Mouse (Mus musculus): ENCODE data around the gene Asns. TPM values are rescaled to one million over a fixed set of nuclear protein-coding genes. Genes with fewer than 3 reads are reported as not detected.
"Not testable (repeated sequence)": the region's sequence is repeated elsewhere in the genome, so short reads cannot be mapped to it uniquely, and the experiment has no call there.

Gene Asns
- polyA plus RNA-seq, 1 experiment from 2014 or later: 5.2 TPM

DNA sequence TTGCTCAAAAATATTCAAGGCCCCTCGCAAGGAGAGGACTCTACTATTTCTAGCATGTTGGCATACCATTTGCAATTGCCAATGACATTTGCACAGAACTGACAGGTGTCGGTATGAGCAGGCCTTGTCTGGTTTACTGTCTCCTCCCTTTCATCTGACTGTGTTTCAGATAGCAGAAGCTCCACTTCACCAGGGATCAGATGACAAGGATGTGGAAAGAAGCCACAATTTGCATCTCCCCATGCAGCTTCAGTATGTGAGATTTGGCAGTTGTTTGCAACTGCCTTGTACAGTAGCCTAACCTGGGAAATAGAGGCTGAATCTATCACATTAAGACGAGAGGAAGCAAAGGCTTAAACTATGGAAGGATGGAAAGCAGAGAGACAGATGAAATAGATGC, 3.6 kb upstream of the Asns start:
- H3K79me2 ChIP-seq (ENCODE audit: inconsistent target): no peaks in the 10 kb centered on the region
- 80% methylated on average over 3 of the region's 3 CpGs for WGBS (ENCODE audit: missing documents)
- H3K4me3 ChIP-seq (ENCODE audit: inconsistent target): no peak overlapping the region
- H3K27ac ChIP-seq: no peak overlapping the region
- no peaks in the 10 kb centered on the region for H3K36me3 ChIP-seq (ENCODE audit: inconsistent target)

DNA sequence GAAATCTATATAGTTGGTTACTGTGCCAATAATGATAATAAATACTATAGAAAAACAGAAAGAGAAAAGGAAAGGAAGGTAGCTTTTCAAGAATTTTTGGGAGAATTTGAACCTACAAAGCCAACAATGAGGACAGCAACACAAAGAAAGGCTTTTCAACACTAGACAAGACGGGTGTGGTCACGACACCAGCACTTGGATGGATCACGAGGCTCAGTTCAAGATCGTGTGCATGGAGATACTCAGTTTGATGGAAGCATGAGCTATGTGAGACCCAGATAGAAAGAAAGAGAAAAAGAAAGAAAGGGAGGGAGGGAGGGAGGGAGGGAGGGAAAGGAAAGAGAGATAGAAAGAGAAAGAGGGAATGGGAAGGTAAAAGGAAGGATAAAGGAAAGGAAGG, 2.8 kb upstream of the Asns start:
- Histone ChIP-seq H3K4me3 (ENCODE audit: inconsistent target) (no peak overlapping the region), H3K36me3 (ENCODE audit: inconsistent target) (no peaks in the 10 kb centered on the region), H3K27ac (no peak overlapping the region), H3K79me2 (ENCODE audit: inconsistent target) (peaks cover 5% of the 10 kb centered on the region; the same call in 1 of the 2 replicates)
- 92% methylated on average over 4 of the region's 4 CpGs for WGBS (ENCODE audit: missing documents)

DNA sequence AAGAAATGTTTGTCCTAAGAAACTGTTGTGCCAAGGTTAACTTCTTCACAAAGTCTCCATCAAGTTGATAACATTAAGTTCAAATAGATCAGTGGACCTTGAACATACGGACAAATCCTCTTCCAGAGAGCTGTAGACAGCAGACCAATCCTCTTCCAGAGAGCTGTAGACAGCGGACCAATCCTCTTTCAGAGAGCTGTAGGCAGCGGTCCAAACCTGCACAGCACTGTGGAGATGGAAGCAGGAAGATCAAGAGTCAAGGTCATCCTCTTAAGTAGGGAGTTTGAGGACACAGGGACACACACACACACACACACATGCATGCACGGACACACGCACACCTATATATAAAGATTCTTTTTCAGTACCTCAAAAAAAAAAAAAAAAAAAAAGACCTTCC, 612 bp upstream of the Asns start:
- H3K4me3 ChIP-seq (ENCODE audit: inconsistent target): no peak overlapping the region
- 74% methylated on average over 3 of the region's 5 CpGs for WGBS (ENCODE audit: missing documents)
- no peak overlapping the region for H3K27ac ChIP-seq
- H3K79me2 ChIP-seq (ENCODE audit: inconsistent target): peaks cover 26% of the 10 kb centered on the region
- H3K36me3 ChIP-seq (ENCODE audit: inconsistent target): no peaks in the 10 kb centered on the region

DNA sequence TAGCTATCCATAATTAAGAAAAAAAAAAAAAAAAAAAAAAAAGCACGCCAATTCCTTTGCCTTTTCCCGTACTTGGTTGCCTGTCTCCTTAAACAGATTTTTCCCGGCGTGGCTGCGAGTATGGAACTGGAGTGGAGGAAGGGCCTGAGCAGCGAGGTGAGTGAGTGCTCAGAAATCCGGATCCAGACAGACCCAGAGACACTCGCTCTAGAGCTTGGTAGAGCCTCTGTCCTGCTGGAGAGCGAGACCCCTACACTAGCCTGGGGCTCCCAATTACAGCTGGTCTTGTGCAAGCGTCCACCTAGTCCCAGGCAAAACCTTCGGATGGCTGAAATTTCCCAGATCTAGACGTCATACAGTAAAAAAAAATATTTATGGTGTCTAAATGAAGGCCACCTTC, 603 bp downstream of the Asns start:
- WGBS (ENCODE audit: missing documents): 4% methylated on average over 12 of the region's 12 CpGs
- H3K27ac ChIP-seq: no peak overlapping the region
- H3K4me3 ChIP-seq (ENCODE audit: inconsistent target): peak overlapping the region; percentile 52
- H3K79me2 ChIP-seq (ENCODE audit: inconsistent target): peaks cover 33% of the 10 kb centered on the region
- H3K36me3 ChIP-seq (ENCODE audit: inconsistent target): no peaks in the 10 kb centered on the region

DNA sequence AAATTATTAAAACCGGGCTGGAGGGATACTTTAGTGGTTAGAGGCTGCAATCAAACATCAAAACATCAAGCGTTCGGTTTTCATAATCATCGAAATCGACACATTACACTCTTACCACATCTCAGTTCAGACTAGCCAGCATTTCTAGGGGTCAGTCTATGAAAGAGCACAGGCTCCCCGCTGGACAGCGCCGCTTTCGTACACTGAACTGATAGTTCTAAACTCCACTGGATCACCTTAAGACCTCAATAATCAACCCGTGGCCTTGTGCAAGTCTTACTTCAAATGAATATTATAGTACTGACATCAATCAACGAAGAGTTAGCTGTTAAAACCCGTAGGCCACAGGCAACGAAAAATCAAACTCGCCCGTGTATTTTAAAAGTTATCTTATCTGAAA, 1.0 kb downstream of the Asns start:
- peak overlapping the region; percentile 52 for H3K4me3 ChIP-seq (ENCODE audit: inconsistent target)
- no peak overlapping the region for H3K27ac ChIP-seq
- peaks cover 33% of the 10 kb centered on the region for H3K79me2 ChIP-seq (ENCODE audit: inconsistent target)
- no peaks in the 10 kb centered on the region for H3K36me3 ChIP-seq (ENCODE audit: inconsistent target)
- WGBS (ENCODE audit: missing documents): 77% methylated on average over 12 of the region's 15 CpGs

DNA sequence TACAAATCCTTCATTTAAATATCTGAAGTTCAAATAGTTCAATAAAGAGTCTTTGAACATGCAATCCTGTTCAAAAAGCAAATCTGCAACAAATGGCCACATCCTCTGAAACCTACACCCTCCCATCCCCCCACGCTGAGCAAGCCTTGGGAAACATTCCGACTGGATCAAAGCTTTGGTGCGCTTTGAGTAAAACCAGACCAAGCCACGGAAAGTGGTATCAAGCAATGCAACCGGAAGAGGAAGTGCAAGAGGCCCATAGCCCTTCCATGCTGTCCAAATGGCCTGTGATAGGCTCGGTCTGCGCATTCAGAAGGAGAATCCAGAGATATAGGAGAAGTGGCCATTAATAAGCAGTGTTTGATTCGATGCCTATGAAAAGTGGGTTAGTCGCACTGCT, 2.6 kb downstream of the Asns start:
- 92% methylated on average over 9 of the region's 9 CpGs for WGBS (ENCODE audit: missing documents)
- Histone ChIP-seq H3K36me3 (ENCODE audit: inconsistent target) (no peaks in the 10 kb centered on the region), H3K79me2 (ENCODE audit: inconsistent target) (peaks cover 33% of the 10 kb centered on the region), H3K4me3 (ENCODE audit: inconsistent target) (no peak overlapping the region), H3K27ac (no peak overlapping the region)

DNA sequence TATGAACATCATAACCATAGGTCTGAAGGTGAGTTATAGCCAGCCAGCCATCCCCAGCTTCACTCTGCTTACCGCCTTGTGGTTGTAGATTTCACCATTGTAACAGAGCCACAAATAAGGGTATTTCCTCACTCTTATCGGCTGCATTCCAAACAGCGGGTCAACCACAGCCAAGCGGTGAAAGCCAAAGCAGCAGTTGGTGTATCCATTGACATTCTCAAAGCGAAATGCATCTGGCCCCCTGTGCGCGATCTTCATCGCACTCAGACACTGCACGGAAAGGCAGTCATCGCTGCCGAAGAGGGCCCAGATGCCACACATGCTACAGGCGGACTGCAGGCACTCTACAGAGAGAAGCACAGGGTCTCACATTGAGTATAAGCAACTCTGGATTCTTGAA, 3.9 kb downstream of the Asns start:
- Histone ChIP-seq H3K4me3 (ENCODE audit: inconsistent target) (no peak overlapping the region), H3K36me3 (ENCODE audit: inconsistent target) (no peaks in the 10 kb centered on the region), H3K79me2 (ENCODE audit: inconsistent target) (peaks cover 33% of the 10 kb centered on the region), H3K27ac (no peak overlapping the region)
- WGBS (ENCODE audit: missing documents): 83% methylated on average over 12 of the region's 12 CpGs

DNA sequence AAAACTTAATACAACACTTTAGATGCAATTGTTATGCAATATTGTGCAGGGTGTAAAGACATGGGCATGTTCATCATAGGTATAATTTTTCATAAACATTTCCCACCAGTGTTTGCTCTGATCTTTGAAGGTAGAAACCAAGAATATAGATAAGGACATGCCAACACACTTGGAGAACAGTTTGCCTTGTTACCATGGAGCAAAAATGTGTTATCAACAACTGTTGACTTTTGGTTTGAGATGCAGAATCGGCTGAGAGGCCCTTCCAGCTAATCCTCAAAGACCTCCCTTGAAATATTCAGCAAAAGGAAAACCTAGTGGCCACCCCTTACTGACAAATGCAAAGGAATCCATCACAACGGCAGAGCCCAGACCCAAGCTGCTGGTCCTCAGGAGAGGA, 7.0 kb downstream of the Asns start:
- WGBS (ENCODE audit: missing documents): 97% methylated on average over 2 of the region's 2 CpGs
- Histone ChIP-seq H3K4me3 (ENCODE audit: inconsistent target) (no peak overlapping the region), H3K79me2 (ENCODE audit: inconsistent target) (peaks cover 29% of the 10 kb centered on the region), H3K27ac (no peak overlapping the region), H3K36me3 (ENCODE audit: inconsistent target) (no peaks in the 10 kb centered on the region)

DNA sequence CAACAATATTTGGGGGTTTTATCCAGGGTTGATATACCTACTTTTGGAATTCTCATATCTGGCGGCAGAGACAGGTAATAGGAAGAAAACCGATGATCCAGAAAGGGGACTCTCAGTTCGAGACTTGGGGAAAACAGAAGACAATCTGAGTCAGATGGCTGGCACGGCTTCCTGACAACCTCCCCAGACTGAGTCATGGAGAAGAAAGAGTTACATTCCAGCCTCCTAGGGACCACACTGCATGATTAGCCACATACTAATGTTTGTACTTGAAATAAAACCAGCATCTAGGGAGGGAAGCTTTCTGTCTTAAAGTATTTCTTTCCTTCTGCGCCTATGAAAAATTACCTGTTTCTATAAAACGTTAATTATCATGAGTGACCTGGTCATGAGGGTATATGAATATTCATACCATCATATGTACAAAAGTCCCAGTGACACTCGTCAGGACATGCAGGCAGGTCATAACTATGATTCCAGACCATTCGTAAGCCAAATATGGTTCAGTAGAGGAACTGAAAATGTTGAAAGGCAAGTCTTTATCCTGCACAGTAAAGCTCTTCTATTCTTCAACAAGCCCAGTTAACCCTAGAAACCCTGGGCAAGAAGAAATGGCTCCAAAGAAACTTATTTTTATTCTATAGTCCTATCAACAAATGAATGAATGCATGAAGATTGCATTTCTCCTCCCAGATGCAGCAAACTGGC, 16.7 kb downstream of the Asns start:
- Histone ChIP-seq H3K4me3 (ENCODE audit: inconsistent target) (no peak overlapping the region), H3K27ac (no peak overlapping the region), H3K36me3 (ENCODE audit: inconsistent target) (no peaks in the 10 kb centered on the region), H3K79me2 (ENCODE audit: inconsistent target) (no peaks in the 10 kb centered on the region)
- 83% methylated on average over 8 of the region's 8 CpGs for WGBS (ENCODE audit: missing documents)

DNA sequence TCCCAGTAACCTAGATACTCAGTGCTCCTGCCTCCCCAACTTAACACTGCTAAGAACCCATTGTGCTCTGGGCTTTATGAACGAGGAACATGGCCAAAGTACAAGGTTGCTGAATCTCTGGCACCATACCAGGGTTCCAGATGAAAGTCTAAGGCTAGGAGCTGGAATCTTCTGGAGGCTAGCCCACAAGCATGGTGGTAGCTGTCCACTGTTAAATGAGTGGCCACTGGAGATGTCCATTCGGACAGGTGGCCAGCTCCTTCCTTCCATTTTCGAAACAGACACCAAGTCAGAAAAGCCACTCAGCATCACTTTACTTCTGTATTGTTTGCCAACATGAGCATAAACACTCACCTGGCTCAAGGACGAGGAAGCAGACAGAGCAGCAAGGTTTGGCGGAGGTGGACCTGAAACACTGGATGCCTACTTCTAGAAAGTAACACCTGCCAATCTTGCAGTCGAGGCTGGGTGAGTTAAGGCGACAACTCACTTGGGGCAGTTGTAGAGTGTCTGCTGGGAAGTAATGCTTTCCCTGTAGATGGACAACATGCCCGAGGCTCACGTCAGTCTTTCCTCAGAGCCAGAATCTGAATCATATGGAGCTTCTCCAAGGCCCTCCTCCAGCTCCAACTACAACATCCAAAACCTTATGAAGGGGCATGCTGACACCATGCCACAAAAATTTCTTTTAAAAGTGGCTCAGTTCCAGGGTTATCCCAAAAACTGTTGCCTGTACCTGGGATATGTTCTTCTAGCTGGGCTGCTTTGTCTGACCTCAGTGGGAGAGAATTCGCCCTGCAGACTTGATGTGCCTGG, 20.4 kb downstream of the Asns start:
- Histone ChIP-seq H3K79me2 (ENCODE audit: inconsistent target) (no peaks in the 10 kb centered on the region), H3K4me3 (ENCODE audit: inconsistent target) (no peak overlapping the region), H3K27ac (no peak overlapping the region), H3K36me3 (ENCODE audit: inconsistent target) (no peaks in the 10 kb centered on the region)
- WGBS (ENCODE audit: missing documents): 87% methylated on average over 10 of the region's 10 CpGs

DNA sequence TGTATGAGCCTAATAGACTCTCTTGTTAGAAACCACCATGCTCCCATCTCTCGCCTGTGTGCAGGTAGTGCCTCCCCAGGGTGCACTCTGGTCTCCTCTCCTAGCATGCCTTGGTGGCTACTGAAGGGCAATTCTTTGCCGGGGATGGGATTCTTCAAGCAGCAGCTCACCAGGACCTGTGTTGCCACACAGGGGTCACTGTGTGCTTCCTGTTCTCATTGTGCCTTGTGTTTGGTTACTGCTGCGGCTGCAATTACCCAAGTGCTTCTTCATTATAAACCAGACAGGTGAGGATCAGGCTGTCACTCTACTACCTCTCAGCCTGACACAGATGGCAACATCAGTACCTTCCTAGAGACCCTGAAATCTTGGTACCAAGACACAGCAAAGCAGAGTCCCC, 21.6 kb downstream of the Asns start:
- Histone ChIP-seq H3K4me3 (ENCODE audit: inconsistent target) (no peak overlapping the region), H3K79me2 (ENCODE audit: inconsistent target) (no peaks in the 10 kb centered on the region), H3K36me3 (ENCODE audit: inconsistent target) (no peaks in the 10 kb centered on the region), H3K27ac (no peak overlapping the region)
- WGBS (ENCODE audit: missing documents): 39% methylated on average over 3 of the region's 3 CpGs

DNA sequence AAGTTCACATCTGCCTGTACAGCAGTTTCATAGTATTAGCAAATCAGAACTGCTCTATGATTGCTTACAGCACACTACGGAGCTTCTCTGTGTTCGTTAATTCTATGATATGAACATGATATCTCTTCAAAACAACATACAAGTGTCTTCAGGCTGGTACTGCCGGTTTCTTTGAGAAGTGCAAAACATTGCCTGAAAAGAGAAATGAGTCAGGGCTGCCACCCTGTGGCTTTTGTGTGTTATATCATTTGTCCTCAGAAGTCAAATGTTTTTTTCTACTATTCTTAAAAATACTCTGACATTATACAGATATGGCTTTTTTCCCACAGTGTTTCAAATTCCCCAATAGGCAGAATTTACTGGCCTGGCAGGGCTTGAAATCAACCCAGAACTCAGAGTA, 22.5 kb downstream of the Asns start:
- 58% methylated on average over 3 of the region's 3 CpGs for WGBS (ENCODE audit: missing documents)
- Histone ChIP-seq H3K36me3 (ENCODE audit: inconsistent target) (no peaks in the 10 kb centered on the region), H3K4me3 (ENCODE audit: inconsistent target) (no peak overlapping the region), H3K27ac (no peak overlapping the region), H3K79me2 (ENCODE audit: inconsistent target) (no peaks in the 10 kb centered on the region)

DNA sequence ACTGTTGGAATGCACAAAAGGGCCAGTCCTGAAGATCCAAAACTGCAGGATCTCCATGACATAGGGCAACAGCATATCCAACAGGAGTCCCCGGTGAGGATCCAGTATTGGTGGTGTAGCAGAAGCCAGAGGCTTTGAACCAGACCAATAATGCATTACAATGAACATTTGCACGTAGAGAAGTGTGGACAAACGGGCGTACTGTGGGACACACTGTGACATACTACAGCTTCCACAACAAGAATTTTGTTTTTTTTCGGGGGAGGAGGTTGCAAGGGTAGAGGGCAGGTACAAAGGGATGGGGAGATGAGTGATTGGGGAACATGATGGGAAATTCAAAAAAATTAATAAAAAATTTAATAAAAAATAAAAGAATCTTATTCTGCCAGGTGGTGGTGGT, 23.3 kb downstream of the Asns start:
- no peaks in the 10 kb centered on the region for H3K36me3 ChIP-seq (ENCODE audit: inconsistent target)
- H3K27ac ChIP-seq: no peak overlapping the region
- 93% methylated on average over 5 of the region's 5 CpGs for WGBS (ENCODE audit: missing documents)
- H3K79me2 ChIP-seq (ENCODE audit: inconsistent target): no peaks in the 10 kb centered on the region
- H3K4me3 ChIP-seq (ENCODE audit: inconsistent target): no peak overlapping the region

DNA sequence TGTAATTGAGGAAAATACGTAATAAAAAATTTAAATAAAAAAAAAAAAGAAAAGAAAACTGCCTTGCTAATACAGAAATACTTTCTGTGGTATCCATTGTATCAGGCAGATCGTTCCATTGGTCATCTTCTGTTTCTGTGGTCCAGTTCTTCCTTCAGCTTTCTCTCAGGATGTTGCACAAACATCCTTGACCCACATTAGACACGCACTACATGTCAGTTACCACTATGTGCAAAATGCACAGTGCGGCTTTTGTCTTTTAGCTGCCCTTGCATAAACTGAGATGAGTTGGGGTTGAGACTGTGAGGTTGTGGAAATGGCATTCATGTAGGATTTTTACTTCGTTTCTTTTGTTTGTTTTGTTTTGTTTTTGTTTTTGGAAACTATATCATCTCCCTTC, 24.7 kb downstream of the Asns start:
- Histone ChIP-seq H3K79me2 (ENCODE audit: inconsistent target) (no peaks in the 10 kb centered on the region), H3K27ac (no peak overlapping the region), H3K36me3 (ENCODE audit: inconsistent target) (no peaks in the 10 kb centered on the region), H3K4me3 (ENCODE audit: inconsistent target) (no peak overlapping the region)
- WGBS (ENCODE audit: missing documents): 37% methylated on average over 5 of the region's 5 CpGs

DNA sequence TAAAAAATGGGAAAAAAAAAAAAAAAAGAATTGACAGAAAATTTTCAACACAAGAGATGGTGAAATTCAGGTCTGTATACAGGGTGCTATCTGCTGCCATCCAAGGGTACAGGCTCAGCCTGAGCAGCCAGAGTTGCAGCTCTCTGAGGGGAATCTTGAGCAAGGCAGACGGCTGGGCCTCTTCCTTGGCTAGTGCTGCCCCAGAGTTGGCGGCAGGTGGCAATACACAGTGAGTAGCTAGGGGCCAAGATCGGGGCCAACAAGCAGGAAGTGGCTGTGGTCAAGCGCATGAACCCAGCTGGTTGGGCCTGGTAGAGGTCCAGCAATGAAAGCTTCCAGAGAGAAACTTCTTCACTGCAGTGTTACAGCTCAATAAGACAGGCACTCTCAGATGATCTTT, 27.2 kb downstream of the Asns start:
- not testable (repeated sequence) for H3K4me3 ChIP-seq (ENCODE audit: inconsistent target); H3K36me3 ChIP-seq (ENCODE audit: inconsistent target); H3K27ac ChIP-seq; H3K79me2 ChIP-seq (ENCODE audit: inconsistent target)
- 67% methylated on average over 2 of the region's 4 CpGs for WGBS (ENCODE audit: missing documents)

Data from macrophage (primary cell).